Mouse (Mus musculus) thymus, adult 2 months (tissue): ENCODE measurements around the gene 1700018F24Rik.
"Not testable (repeated sequence)": the region's sequence is repeated elsewhere in the genome, so short reads cannot be mapped to it uniquely, and the experiment has no call there.

Experiments used
- CTCF ChIP-seq: fragments of 200-500 bp; IDR thresholded peaks from 2 replicates; pipeline ENCODE4 v1.5.1; 2012; ENCODE audit warnings: mild to moderate bottlenecking, control low read depth, low read length, moderate library complexity, borderline replicate concordance; ENCODE audit not compliant: control insufficient read depth, poor library complexity, insufficient read depth; ENCODE audit errors: extremely low read depth
- POLR2A ChIP-seq: fragments of 200-500 bp; IDR thresholded peaks from 2 replicates; pipeline ENCODE4 v1.6.1; 2012; ENCODE audit warnings: mild to moderate bottlenecking, low read length, control low read depth, moderate library complexity; ENCODE audit not compliant: control insufficient read depth, poor library complexity, insufficient read depth; ENCODE audit errors: extremely low read depth

- TF ChIP-seq POLR2A, CTCF: not testable (repeated sequence)
Observed at GRCm38 (mm10) chr5:145054187-145054586, 11.4 kb downstream of the 1700018F24Rik start.
